Comparison of ENCODE assay signal across 27 mouse cellular contexts in the genomic region with DNA sequence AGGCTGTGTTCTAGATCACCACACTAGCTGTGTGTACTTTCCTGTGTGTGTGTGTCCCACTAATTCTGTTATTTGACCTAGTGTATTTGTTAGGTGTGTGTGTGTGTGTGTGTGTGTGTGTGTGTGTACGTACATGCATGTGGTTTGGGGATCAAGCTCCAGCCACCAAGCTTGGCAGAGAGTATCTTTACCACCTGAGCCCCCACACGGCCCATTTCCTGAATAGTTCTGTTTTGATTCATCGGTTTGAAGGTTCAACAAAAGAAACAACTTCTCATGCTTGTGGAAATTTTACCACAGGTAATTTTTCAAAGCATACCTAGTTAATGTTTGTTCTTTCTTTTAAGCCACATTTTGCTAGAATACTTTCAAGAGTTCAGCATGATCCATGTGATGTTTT.
"Had no signal": no experiment of that assay in that cellular context is flagged by ENCODE, and none has a peak within 500 bp of the region (broad histone marks: within the 10 kb centered on the region; RNA-seq: fewer than 3 reads in every experiment).

No protein-coding gene starts in this region.

- H3K4me1 ChIP-seq: heart, embryonic 15.5 days; hindbrain, embryonic 13.5 days; hindbrain, embryonic 15.5 days; kidney, embryonic 15.5 days; limb, embryonic 10.5 days; limb, embryonic 12.5 days; liver, embryonic 13.5 days had no signal

- H3K9ac ChIP-seq: heart, embryonic 13.5 days; heart, embryonic 15.5 days; hindbrain, embryonic 13.5 days; hindbrain, embryonic 15.5 days; kidney, embryonic 15.5 days; limb, embryonic 12.5 days; liver, embryonic 13.5 days had no signal

- H3K4me2 ChIP-seq: heart, embryonic 11.5 days; heart, embryonic 13.5 days; heart, embryonic 15.5 days; hindbrain, embryonic 13.5 days; hindbrain, embryonic 15.5 days; kidney, embryonic 15.5 days; limb, embryonic 12.5 days; liver, embryonic 11.5 days; liver, embryonic 13.5 days had no signal

- DNase-seq: gastrocnemius, postnatal 25 days; heart, adult 11 months; heart, adult 2 months; heart, postnatal 14 days; heart, postnatal 36 days; kidney, adult 11 months; kidney, adult 2 months; kidney, adult 9 months; kidney, postnatal 14 days; kidney, postnatal 36 days; layer of hippocampus, adult 9-11 months; layer of hippocampus, postnatal 36 days; liver; liver, embryonic 13.5 days had no signal

- H3K9me3 ChIP-seq: heart, embryonic 13.5 days; heart, embryonic 15.5 days; hindbrain, embryonic 13.5 days; hindbrain, embryonic 15.5 days; kidney, embryonic 15.5 days; limb, embryonic 10.5 days; limb, embryonic 12.5 days; liver, embryonic 13.5 days had no signal

- H3K27ac ChIP-seq: heart, adult 2 months; heart, embryonic 13.5 days; heart, embryonic 15.5 days; hindbrain, embryonic 13.5 days; hindbrain, embryonic 15.5 days; hindbrain, postnatal 0 days; kidney, embryonic 15.5 days; kidney, postnatal 0 days; left cerebral cortex, adult 2 months; limb, embryonic 10.5 days; limb, embryonic 12.5 days; liver, embryonic 13.5 days had no signal

- H3K36me3 ChIP-seq: hindbrain, embryonic 13.5 days; hindbrain, embryonic 15.5 days; kidney, embryonic 15.5 days; limb, embryonic 12.5 days had no signal

- H3K27me3 ChIP-seq: heart, embryonic 13.5 days; heart, embryonic 15.5 days; hindbrain, embryonic 13.5 days; hindbrain, embryonic 15.5 days; kidney, embryonic 15.5 days; limb, embryonic 12.5 days; liver, embryonic 13.5 days had no signal

- ATAC-seq: hindbrain, postnatal 0 days; intestine, embryonic 16.5 days had no signal

- H3K4me3 ChIP-seq: heart, adult 2 months; heart, embryonic 13.5 days; heart, embryonic 15.5 days; hindbrain, embryonic 13.5 days; hindbrain, embryonic 15.5 days; kidney, embryonic 15.5 days; left cerebral cortex, adult 2 months; limb, embryonic 10.5 days; limb, embryonic 12.5 days; liver, embryonic 13.5 days had no signal
